Mouse (Mus musculus): ENCODE measurements around the gene Bcl9.

Bcl9 gene

DNA sequence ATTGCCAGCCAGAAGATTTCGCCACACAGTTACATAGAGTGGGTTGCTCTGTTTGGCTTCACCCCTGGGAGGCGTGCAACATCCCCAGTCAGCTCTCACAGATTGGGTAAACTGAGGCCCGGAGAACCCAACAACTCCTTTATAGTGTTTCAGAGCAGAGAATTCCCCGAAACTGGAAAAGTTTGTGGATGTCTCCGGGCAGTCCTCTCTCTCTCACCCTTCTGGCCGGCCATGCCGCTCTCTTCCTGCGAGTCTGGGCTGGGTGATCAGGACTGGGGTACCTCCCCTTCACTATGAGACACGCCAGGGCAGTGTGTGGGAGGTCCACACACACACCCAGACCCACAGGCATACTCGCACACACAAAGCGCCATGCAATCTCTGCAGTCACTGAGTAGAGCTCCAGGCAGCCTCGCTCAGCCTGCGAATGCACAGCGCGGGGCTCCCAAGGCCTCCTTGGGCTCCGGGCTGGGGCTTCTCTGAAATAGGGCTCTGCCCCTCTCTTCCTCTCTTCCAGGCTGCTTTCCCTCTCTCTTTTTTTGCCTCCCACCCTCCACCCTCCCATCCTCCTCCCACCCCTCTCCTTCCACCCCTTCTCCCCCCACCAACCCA, 670 bp downstream of the Bcl9 start:
- no peak for DNase-seq (ENCODE audit: low read depth, low spot score)

GRCm38 (mm10) chr3:97294334-97294733, 3.4 kb downstream of the Bcl9 start:
- no peak for DNase-seq (ENCODE audit: low read depth, low spot score)

- no peak for DNase-seq (ENCODE audit: low read depth, low spot score)
Measured at GRCm38 (mm10) chr3:97284878-97285277, 12.8 kb downstream of the Bcl9 start.

DNA sequence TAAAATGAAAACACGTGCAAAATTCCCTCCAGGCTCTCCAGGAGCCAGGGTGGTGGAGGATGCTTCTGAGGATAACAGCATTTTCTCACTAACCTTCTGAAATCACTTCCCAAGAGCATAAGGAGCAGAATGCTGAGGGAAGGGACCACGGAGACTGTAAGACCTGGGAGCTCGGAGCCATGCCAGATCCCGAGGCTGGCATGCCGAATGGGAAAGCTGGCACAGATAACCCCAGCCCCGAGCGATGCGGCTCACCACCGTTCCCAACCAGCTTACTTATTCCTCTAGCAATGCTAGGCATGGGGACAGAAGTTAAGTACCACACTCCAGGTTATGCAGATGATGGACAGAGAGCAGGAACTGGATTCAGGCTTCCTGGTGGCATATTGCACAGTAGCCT, 13.7 kb downstream of the Bcl9 start:
- DNase-seq (ENCODE audit: low read depth, low spot score): no peak

GRCm38 (mm10) chr3:97281426-97281825, 16.3 kb downstream of the Bcl9 start:
- no peak for DNase-seq (ENCODE audit: low read depth, low spot score)

- DNase-seq (ENCODE audit: low read depth, low spot score): no peak
Measured at GRCm38 (mm10) chr3:97275708-97276107, 22.0 kb downstream of the Bcl9 start.

- no peak for DNase-seq (ENCODE audit: low read depth, low spot score)
Measured at GRCm38 (mm10) chr3:97274516-97275230, 23.0 kb downstream of the Bcl9 start.

DNA sequence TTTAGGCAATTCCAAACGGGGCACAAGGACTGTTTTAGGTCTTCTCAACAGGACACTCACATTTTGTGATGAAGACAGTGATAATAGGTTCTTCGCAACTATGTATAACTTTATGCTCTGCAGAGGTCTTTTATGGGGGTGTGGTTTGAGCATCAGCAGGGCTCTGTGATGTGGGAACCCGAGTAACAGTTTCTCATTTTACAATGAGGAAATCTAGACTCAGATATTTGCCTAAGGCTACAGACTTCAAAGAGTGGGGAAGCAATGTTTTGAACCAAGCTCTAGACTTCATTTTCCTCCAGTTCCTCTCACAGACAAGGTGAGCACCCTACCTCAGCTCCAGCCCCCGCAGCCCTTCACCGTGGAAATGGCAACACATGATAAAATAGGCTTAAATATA, 23.8 kb downstream of the Bcl9 start:
- no peak for DNase-seq (ENCODE audit: low read depth, low spot score)

DNA sequence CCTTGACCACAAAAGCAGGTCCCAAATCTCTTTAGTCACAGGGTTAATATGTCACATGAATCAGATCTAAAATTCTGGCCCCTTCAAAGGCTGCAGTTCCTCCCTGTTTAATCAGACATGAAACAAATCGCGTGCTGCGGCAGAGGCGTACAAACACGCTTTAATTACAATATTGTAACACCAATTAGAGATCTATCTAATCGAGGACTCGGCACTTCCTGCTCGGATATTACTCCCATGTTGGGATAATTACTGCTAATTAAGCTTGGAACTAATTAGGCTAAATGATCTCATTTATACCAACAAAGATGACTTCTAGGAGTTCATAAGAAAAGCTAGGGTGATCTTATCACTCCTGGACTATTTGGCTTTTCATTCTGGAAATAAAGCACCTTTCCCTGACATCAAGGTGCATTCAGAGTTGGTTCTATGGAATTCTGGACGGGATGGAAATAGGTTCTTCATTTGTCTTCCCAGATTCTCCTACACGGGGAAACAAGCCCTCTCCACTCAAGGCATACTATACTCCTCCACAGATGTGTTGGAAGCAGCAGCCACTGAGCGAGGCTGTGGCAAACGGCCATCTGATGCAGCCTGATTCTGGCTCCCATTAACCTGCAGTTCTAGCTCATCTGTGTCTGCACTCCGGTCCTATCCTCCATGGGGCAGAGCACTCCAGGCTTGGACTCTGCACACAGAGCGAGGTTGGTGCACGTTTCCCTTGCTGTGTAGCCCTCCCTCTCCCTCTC, 31.9 kb downstream of the Bcl9 start:
- DNase-seq (ENCODE audit: low read depth, low spot score): no peak

DNA sequence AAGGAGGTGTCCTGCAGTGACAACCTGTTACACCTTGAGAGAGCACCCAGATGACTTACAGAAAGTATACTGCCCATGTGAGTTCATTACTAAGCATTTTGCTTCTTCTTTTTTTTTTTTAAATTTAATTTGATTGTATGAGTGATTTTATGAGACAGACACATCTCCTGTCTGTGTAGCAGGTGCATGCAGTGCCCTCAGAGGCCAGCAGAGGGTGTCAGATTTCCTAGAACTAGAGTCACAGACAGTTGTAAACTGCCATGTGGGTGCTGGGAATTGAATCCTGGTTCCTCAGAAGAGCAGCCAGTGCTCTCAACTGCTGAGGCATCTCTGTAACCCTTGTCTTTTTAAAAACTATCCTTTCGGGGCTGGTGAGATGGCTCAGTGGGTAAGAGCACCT, 35.5 kb downstream of the Bcl9 start:
- DNase-seq (ENCODE audit: low read depth, low spot score): no peak

DNA sequence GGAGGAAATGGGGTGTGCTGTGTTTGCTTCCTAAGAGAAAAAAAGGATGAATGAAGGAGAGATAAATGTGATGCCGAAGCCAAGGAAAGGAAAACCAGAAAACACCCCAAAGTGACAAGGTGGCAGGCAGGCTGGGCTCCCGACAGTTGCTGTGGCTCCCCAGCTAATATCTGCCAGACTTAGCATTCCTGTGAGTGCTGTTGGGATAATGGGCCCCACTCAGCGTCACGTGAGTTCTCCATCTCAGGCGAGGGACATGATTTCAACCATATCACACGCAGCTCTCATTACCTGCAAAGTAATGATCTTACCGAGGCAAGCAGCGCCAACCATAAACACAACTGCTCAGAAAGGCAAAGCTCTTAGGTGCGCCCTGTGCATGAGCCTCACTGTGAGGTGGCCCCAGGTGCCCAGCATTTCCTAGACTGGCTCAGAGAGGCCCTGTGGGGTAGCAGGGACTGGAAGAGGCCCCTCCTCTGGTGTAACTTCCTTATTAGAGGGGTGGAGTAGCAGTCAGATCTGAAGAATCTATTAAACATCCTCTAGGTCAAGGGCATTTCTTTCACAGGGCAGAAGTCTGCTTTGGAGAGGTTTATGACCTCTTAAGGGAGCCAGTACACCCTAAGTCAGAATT, 41.9 kb downstream of the Bcl9 start:
- DNase-seq (ENCODE audit: low read depth, low spot score): no peak

- no peak for DNase-seq (ENCODE audit: low read depth, low spot score)
Measured at GRCm38 (mm10) chr3:97254861-97255465, 42.8 kb downstream of the Bcl9 start.

DNA sequence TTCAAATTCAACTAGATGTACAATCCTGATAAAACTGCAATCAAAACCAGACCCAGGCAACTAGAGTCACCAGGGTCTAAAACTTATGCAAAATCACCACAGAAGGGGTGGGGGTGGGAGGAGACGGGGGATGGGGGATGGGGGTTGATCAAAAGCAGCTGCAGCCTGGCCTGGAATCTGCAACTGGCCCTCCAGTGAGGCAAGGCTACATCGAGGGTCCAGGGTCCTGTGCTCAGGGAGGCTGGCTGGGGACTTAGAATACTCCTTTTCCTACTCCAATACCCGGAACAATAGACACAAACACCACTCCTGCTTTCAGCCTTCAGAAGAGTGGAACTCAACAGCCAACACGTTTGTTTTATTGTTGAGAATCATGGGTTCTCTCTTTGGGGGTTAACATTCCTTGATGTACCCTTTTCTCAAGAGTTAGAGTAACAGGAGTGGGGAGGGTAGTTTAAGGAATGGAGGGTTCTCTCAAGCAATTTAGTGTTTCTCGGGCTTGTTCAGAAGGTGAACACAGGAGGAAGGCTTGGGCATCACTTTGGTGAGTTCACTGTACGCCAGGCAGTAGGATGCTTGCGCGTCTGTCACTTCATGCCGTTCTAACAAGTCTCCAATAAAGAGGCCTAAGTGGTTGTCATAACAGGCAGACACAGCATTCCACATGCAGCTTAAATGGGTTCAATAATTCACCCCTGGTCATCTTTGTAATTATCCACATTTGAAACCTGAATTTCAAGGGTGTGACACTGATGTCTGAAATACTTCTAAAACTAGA, 43.7 kb downstream of the Bcl9 start:
- DNase-seq (ENCODE audit: low read depth, low spot score): no peak

GRCm38 (mm10) chr3:97252896-97253295, 44.8 kb downstream of the Bcl9 start:
- DNase-seq (ENCODE audit: low read depth, low spot score): no peak

DNA sequence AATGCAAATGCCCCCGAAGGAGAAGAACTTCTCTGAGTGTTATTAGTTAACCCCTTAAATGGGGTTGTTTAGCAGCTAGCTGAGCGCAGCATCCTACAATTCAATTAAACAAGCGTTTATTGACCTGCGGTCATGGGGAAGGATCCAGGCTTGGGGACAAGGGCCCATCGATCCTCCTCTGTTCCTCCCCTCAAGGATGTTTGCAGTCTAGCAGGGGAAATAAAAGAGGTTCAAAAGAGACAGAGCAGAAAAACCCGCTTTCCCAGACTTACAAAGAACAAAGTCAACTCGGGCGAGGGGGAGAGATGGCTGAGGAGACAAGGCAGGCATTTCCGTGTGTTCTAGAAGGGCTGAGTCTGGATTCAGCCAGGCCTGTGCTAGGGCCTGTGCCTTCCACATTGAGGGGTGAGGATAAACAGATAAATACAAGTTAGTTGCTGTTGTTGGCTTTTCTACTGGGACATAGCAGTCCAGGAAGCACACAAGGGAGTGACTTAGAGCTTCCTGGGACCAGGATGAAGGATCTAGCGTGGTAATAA, 55.0 kb downstream of the Bcl9 start:
- DNase-seq (ENCODE audit: low read depth, low spot score): no peak

DNA sequence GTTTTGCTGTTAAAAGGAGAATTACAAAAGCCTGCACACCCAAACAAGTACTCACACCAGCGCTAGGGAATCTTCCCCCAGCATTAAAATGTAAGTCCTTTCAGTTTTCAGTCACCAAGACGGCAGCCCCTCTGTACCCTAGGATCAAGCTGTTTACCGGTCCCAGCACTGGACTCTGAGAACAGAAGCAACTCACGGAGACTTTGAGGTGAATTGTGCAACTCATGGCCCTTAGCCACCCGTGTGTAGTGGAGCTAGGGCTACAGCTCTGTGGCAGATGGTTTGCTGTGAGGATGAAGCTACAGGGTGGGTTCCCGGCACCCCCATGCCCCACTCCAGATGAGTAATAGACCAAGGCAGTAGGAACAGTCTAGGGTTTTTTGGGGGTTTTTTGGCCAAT, 55.9 kb downstream of the Bcl9 start:
- DNase-seq (ENCODE audit: low read depth, low spot score): no peak

DNA sequence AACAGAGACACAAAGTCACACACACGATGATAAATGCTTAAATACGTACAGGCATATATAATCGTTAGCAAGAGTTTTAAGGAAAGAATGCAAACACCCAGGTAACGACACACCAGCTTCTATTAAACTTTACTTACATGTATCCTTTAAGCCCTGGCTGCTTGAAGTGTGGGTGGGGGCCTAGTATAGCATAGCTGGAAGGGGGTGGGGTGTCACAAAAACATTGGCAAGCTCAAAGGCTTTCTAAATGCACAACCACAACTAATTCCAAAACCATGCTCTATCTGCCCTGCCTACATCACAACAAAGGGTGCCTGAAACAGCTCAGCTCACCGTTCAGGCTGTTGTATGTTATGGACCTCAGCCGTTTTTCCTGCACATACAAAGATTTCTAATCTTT, 57.9 kb downstream of the Bcl9 start:
- no peak for DNase-seq (ENCODE audit: low read depth, low spot score)

GRCm38 (mm10) chr3:97239316-97239715, 58.4 kb downstream of the Bcl9 start:
- no peak for DNase-seq (ENCODE audit: low read depth, low spot score)

DNA sequence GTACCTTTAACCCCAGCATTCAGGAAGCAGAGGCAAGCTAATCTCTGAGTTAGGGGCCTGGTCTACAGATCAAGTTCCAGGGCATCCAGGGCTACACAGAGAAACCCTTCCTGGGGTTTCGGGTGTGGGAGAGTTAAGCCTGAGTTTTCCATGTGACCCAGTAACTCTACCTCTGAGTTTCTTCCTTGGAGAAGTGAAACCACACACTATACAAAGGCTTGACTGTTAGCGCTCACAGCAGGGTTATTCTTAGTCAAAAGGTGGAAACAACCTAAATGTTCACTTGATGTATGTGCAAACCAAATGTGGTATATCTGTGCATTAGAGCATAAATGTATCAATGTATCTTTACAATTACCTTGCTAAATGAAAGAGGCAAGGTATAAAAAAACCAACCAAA, 59.2 kb downstream of the Bcl9 start:
- no peak for DNase-seq (ENCODE audit: low read depth, low spot score)

GRCm38 (mm10) chr3:97237403-97237802, 60.3 kb downstream of the Bcl9 start:
- no peak for DNase-seq (ENCODE audit: low read depth, low spot score)

DNA sequence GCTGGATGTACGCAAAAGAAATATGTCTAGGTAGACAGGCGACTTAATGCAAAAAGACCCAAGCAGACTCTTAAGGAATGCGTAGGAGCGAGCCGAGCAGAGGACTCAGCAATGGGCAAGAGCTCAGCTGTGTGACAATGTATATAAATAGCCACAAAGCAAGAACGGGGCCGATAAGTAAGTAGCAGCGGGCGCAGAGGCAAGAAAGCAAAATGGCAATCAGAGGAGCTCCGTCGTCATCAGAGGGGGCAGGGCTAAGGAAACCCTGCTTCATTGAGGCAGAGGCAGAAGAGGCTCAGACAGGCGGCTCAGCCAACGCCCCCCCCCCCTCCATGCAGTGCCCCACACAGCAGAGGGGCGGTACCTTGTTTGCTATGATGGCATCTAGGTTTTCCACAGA, 62.9 kb downstream of the Bcl9 start:
- no peak for DNase-seq (ENCODE audit: low read depth, low spot score)
